ENCODE assay signal across 9 mouse cellular contexts in genomic region chr1:168291643-168292040, GRCm38 (mm10).
DNase-seq lines count a peak whose midpoint lies in the region; ATAC-seq and TF ChIP-seq lines count a peak whose summit lies in the region.
"Had no signal": no experiment of that assay in that cellular context is flagged by ENCODE, and none has a peak within 500 bp of the region (broad histone marks: within the 10 kb centered on the region; RNA-seq: fewer than 3 reads in every experiment).

No protein-coding gene starts in this region.

- H3K4me3 ChIP-seq in heart, embryonic 16.5 days (ENCODE audit: low read length) = no peak overlapping the region
- no peak overlapping the region for H3K4me3 ChIP-seq in forebrain, embryonic 15.5 days
- no peak overlapping the region for H3K4me3 ChIP-seq in midbrain, embryonic 13.5 days (replicated peaks)
- H3K4me3 ChIP-seq: limb, embryonic 12.5 days had no signal

- no peak for ATAC-seq in heart, embryonic 16.5 days (replicated peaks; ENCODE audit: extremely low read depth, insufficient read depth, low FRiP score)
- ATAC-seq in forebrain, embryonic 15.5 days (replicated peaks) = no peak
- ATAC-seq in midbrain, embryonic 13.5 days = no peak

- 75% methylated on average over 6 of the region's 6 CpGs for WGBS in heart, embryonic 16.5 days
- WGBS in forebrain, embryonic 15.5 days = 42% methylated on average over 6 of the region's 6 CpGs
- WGBS in midbrain, embryonic 13.5 days = 33% methylated on average over 6 of the region's 6 CpGs

- H3K4me2 ChIP-seq in heart, embryonic 16.5 days (ENCODE audit: low read depth, low read length) = peak overlapping the region; percentile 48
- no peak overlapping the region for H3K4me2 ChIP-seq in forebrain, embryonic 15.5 days (replicated peaks)
- peak overlapping the region; percentile 21 for H3K4me2 ChIP-seq in midbrain, embryonic 13.5 days (replicated peaks)
- H3K4me2 ChIP-seq: limb, embryonic 12.5 days had no signal

- no peak for TF ChIP-seq CTCF in brain, embryonic 14.5 days (IDR thresholded peaks at IDR 0.05; ENCODE audit: borderline replicate concordance, extremely low read depth, insufficient read depth, insufficient read length)

- no peaks in the 10 kb centered on the region for H3K9me3 ChIP-seq in heart, embryonic 16.5 days (replicated peaks; ENCODE audit: control insufficient read depth, low read length)
- no peaks in the 10 kb centered on the region for H3K9me3 ChIP-seq in forebrain, embryonic 15.5 days
- no peaks in the 10 kb centered on the region for H3K9me3 ChIP-seq in midbrain, embryonic 13.5 days
- H3K9me3 ChIP-seq: limb, embryonic 12.5 days had no signal

- peak overlapping the region; percentile 83 for H3K27ac ChIP-seq in heart, embryonic 16.5 days (ENCODE audit: low read length)
- H3K27ac ChIP-seq in forebrain, embryonic 15.5 days (replicated peaks) = peak overlapping the region; percentile 66
- peak overlapping the region; percentile 75 for H3K27ac ChIP-seq in midbrain, embryonic 13.5 days
- H3K27ac ChIP-seq: limb, embryonic 12.5 days had no signal

- H3K36me3 ChIP-seq in heart, embryonic 16.5 days (ENCODE audit: control insufficient read depth, insufficient read depth) = 0 out of 2 replicates have a peak, but pooled peaks cover 3% of the 10 kb centered on the region
- H3K36me3 ChIP-seq in forebrain, embryonic 15.5 days = no peaks in the 10 kb centered on the region
- no peaks in the 10 kb centered on the region for H3K36me3 ChIP-seq in midbrain, embryonic 13.5 days
- H3K36me3 ChIP-seq: limb, embryonic 12.5 days had no signal

- H3K4me1 ChIP-seq in heart, embryonic 16.5 days (ENCODE audit: control insufficient read depth, insufficient read depth, low read length) = peaks cover 61% of the 10 kb centered on the region
- H3K4me1 ChIP-seq in forebrain, embryonic 15.5 days = peaks cover 66% of the 10 kb centered on the region
- peaks cover 70% of the 10 kb centered on the region for H3K4me1 ChIP-seq in midbrain, embryonic 13.5 days (replicated peaks)

- no peaks in the 10 kb centered on the region for H3K27me3 ChIP-seq in heart, embryonic 16.5 days (ENCODE audit: control insufficient read depth, insufficient read depth, low read length)
- no peaks in the 10 kb centered on the region for H3K27me3 ChIP-seq in forebrain, embryonic 15.5 days
- H3K27me3 ChIP-seq in midbrain, embryonic 13.5 days = no peaks in the 10 kb centered on the region

- TF ChIP-seq POLR2A in brain, embryonic 14.5 days (IDR thresholded peaks at IDR 0.05; ENCODE audit: borderline replicate concordance, extremely low read depth, insufficient read depth, insufficient read length, poor library complexity, severe bottlenecking) = no peak

- H3K9ac ChIP-seq in heart, embryonic 16.5 days (ENCODE audit: low read length) = peak overlapping the region; percentile 60; the same call in 1 of the 2 replicates
- no peak overlapping the region for H3K9ac ChIP-seq in forebrain, embryonic 15.5 days (replicated peaks)
- no peak overlapping the region; the same call in 1 of the 2 replicates for H3K9ac ChIP-seq in midbrain, embryonic 13.5 days (replicated peaks)
- H3K9ac ChIP-seq: limb, embryonic 12.5 days had no signal

- no peak for DNase-seq in heart, adult 11 months
- peak; percentile 75 for DNase-seq in brain, embryonic 14.5 days (ENCODE audit: low read depth)
- DNase-seq in left cerebral cortex, adult 11 months (ENCODE audit: low spot score) = no peak
- DNase-seq in right cerebral cortex, adult 18-20 months = no peak
- DNase-seq: gastrocnemius, postnatal 25 days had no signal
